Mouse (Mus musculus) liver, adult 2 months (tissue): Measurements from ENCODE around the gene Deup1. TPM values are rescaled to one million over a fixed set of nuclear protein-coding genes. Genes with fewer than 3 reads are reported as not detected.

ENCODE experiments used
- DNase-seq: peaks from one replicate; pipeline ENCODE4 v3.0.0-alpha.2; 2011; ENCODE audit warnings: low read depth, low spot score; ENCODE audit errors: extremely low read depth
- H3K27ac ChIP-seq: fragments of 200-500 bp; replicated peaks from 2 replicates; pipeline ENCODE4 v1.5.1; 2012; ENCODE audit warnings: low read depth, mild to moderate bottlenecking, control low read depth, inconsistent platforms, low read length; ENCODE audit not compliant: insufficient read depth
- H3K27me3 ChIP-seq: fragments of 200-500 bp; 2 replicates; pipeline ENCODE4 v1.6.1; 2012; ENCODE audit warnings: mild to moderate bottlenecking, moderate library complexity, low read length, inconsistent platforms; ENCODE audit not compliant: control insufficient read depth, insufficient read depth
- H3K36me3 ChIP-seq: fragments of 200-500 bp; 2 replicates; pipeline ENCODE4 v1.6.1; 2012; ENCODE audit warnings: low read length, inconsistent platforms; ENCODE audit not compliant: control insufficient read depth, insufficient read depth
- H3K4me1 ChIP-seq: fragments of 200-500 bp; 2 replicates; pipeline ENCODE4 v1.6.1; 2011; ENCODE audit warnings: low read length; ENCODE audit not compliant: control insufficient read depth, insufficient read depth
- H3K4me3 ChIP-seq: fragments of 200-500 bp; 2 replicates; pipeline ENCODE4 v1.5.1; 2011; ENCODE audit warnings: low read depth, mild to moderate bottlenecking, control low read depth, low read length, moderate library complexity; ENCODE audit not compliant: insufficient read depth
- H3K79me2 ChIP-seq: fragments of 200-500 bp; 2 replicates; pipeline ENCODE4 v1.6.1; 2012; ENCODE audit warnings: inconsistent platforms, mild to moderate bottlenecking, low read length, moderate library complexity; ENCODE audit not compliant: control insufficient read depth, insufficient read depth
- H3K9ac ChIP-seq: fragments of 200-500 bp; 2 replicates; pipeline ENCODE4 v1.6.1; 2012; ENCODE audit warnings: low read depth, mild to moderate bottlenecking, control low read depth, inconsistent platforms, low read length
- CTCF ChIP-seq: fragments of 200-500 bp; IDR thresholded peaks from 2 replicates; pipeline ENCODE4 v1.5.1; 2011; ENCODE audit warnings: low read depth, low read length, control low read depth
- POLR2A ChIP-seq: fragments of 200-500 bp; IDR thresholded peaks from 2 replicates; pipeline ENCODE4 v1.6.1; 2011; ENCODE audit warnings: low read length, control low read depth; ENCODE audit not compliant: insufficient read depth; ENCODE audit errors: extremely low read depth
- whole genome bisulfite sequencing: fragments of 180-500 bp; shearing (Covaris S2); methylation state at CpG from one replicate; pipeline ENCODE4 v1.1.7; 2018; 5-methylcytosine and 5-hydroxymethylcytosine counted together
- polyA plus RNA-seq: library from polyadenylated mRNA; depleted of rRNA; stranded (reverse); fragments of >200 nt; gene quantifications from 2 replicates; pipeline ENCODE4 v1.2.3, GENCODE M21; 2012
- total RNA-seq: library from RNA; depleted of rRNA; stranded (reverse); fragments of >200 nt; gene quantifications from 2 replicates; pipeline ENCODE4 v1.2.3, GENCODE M21; 2014

Gene Deup1
- total and polyA plus RNA-seq, 2 experiments: 0.09 TPM; not detected in 1

GRCm38 (mm10) chr9:15527846-15528245 is 99.9 kb downstream of the Deup1 start:
- H3K9ac ChIP-seq: no peak overlapping the region
- WGBS: 53% methylated on average over 6 of the region's 6 CpGs
- H3K4me1 ChIP-seq: peaks cover 40% of the 10 kb centered on the region
- H3K4me3 ChIP-seq: no peak overlapping the region
- H3K27me3 ChIP-seq: no peaks in the 10 kb centered on the region
- H3K27ac ChIP-seq: no peak overlapping the region
- no peaks in the 10 kb centered on the region for H3K36me3 ChIP-seq
- DNase-seq: peak; percentile 33
- TF ChIP-seq POLR2A (no peak), CTCF (no peak)
- peaks cover 15% of the 10 kb centered on the region; the same call in 1 of the 2 replicates for H3K79me2 ChIP-seq

GRCm38 (mm10) chr9:15526539-15526938 is 101.2 kb downstream of the Deup1 start:
- 81% methylated on average over 7 of the region's 7 CpGs for WGBS
- no peak for TF ChIP-seq POLR2A
- no peak for TF ChIP-seq CTCF
- Histone ChIP-seq H3K27me3 (no peaks in the 10 kb centered on the region), H3K79me2 (peaks cover 15% of the 10 kb centered on the region; the same call in 1 of the 2 replicates), H3K27ac (no peak overlapping the region), H3K9ac (no peak overlapping the region), H3K4me3 (no peak overlapping the region), H3K4me1 (peaks cover 45% of the 10 kb centered on the region), H3K36me3 (no peaks in the 10 kb centered on the region)
- no peak for DNase-seq

- no peak for TF ChIP-seq POLR2A
- TF ChIP-seq CTCF: no peak
- Histone ChIP-seq H3K27ac (0 out of 2 replicates have a peak overlapping the region, but pooled peaks have one; percentile 16), H3K36me3 (no peaks in the 10 kb centered on the region), H3K9ac (no peak overlapping the region), H3K79me2 (peaks cover 15% of the 10 kb centered on the region; the same call in 1 of the 2 replicates), H3K27me3 (no peaks in the 10 kb centered on the region), H3K4me1 (peaks cover 40% of the 10 kb centered on the region), H3K4me3 (no peak overlapping the region)
- no peak for DNase-seq
- WGBS: 74% methylated on average over 8 of the region's 8 CpGs
Observed at GRCm38 (mm10) chr9:15525246-15525645, 102.5 kb downstream of the Deup1 start.

- DNase-seq: no peak
- WGBS: 93% methylated on average over 6 of the region's 6 CpGs
- no peaks in the 10 kb centered on the region for H3K27me3 ChIP-seq
- H3K4me1 ChIP-seq: peaks cover 25% of the 10 kb centered on the region
- H3K79me2 ChIP-seq: peaks cover 15% of the 10 kb centered on the region; the same call in 1 of the 2 replicates
- H3K9ac ChIP-seq: no peak overlapping the region
- TF ChIP-seq CTCF (no peak), POLR2A (no peak)
- H3K27ac ChIP-seq: no peak overlapping the region
- no peak overlapping the region for H3K4me3 ChIP-seq
- no peaks in the 10 kb centered on the region for H3K36me3 ChIP-seq
Observed at GRCm38 (mm10) chr9:15523646-15524045, 104.1 kb downstream of the Deup1 start.

GRCm38 (mm10) chr9:15522887-15523286 is 104.8 kb downstream of the Deup1 start:
- DNase-seq: no peak
- Histone ChIP-seq H3K27me3 (no peaks in the 10 kb centered on the region), H3K4me3 (no peak overlapping the region), H3K36me3 (no peaks in the 10 kb centered on the region), H3K79me2 (peaks cover 15% of the 10 kb centered on the region; the same call in 1 of the 2 replicates), H3K9ac (no peak overlapping the region), H3K4me1 (peaks cover 27% of the 10 kb centered on the region), H3K27ac (no peak overlapping the region)
- TF ChIP-seq CTCF (no peak), POLR2A (no peak)
- 68% methylated on average over 5 of the region's 5 CpGs for WGBS

- peak; percentile 91 for DNase-seq
- no peak for TF ChIP-seq POLR2A
- no peak for TF ChIP-seq CTCF
- no peak overlapping the region for H3K27ac ChIP-seq
- no peak overlapping the region for H3K4me3 ChIP-seq
- no peaks in the 10 kb centered on the region for H3K27me3 ChIP-seq
- no peaks in the 10 kb centered on the region for H3K36me3 ChIP-seq
- 26% methylated on average over 10 of the region's 10 CpGs for WGBS
- H3K9ac ChIP-seq: no peak overlapping the region
- peaks cover 27% of the 10 kb centered on the region for H3K4me1 ChIP-seq
- peaks cover 15% of the 10 kb centered on the region; the same call in 1 of the 2 replicates for H3K79me2 ChIP-seq
Observed at GRCm38 (mm10) chr9:15522348-15522747, 105.4 kb downstream of the Deup1 start.
